Comparison of ENCODE assay signal across 8 mouse cellular contexts in genomic region chr5:25499423-25500398, GRCm38 (mm10). TPM values are rescaled to one million over a fixed set of nuclear protein-coding genes. Genes with fewer than 3 reads are reported as not detected.
A peak's percentile ranks its signal among the peaks of the same experiment; 100 is the strongest.
DNase-seq lines count a peak whose midpoint lies in the region; ATAC-seq and TF ChIP-seq lines count a peak whose summit lies in the region.

No protein-coding gene starts in this region.

- TF ChIP-seq CTCF in gastrocnemius, adult 2 months (IDR thresholded peaks at IDR 0.05), result no peak

- peak; percentile 99 for DNase-seq in ZHBTc4 (ENCODE audit: low read depth, low spot score)
- peak; percentile 99 for DNase-seq in gastrocnemius, adult 2 months
- DNase-seq in induced T-regulatory cell, adult 2 months (ENCODE audit: low read depth), result peak; percentile 96
- peak; percentile 93 to 97 for DNase-seq in left cerebral cortex, adult 9 months (ENCODE audit: low spot score in 2 of 2)
- peak; percentile 99 for DNase-seq in right cerebral cortex, postnatal 14 days
- DNase-seq in urinary bladder, postnatal 36 days (ENCODE audit: low spot score in 2 of 2), result peak; percentile 96

- peak overlapping the region; percentile 100 for H3K27ac ChIP-seq in gastrocnemius, adult 2 months

- H3K4me3 ChIP-seq in gastrocnemius, adult 2 months, result peak overlapping the region; percentile 94

- ATAC-seq in common myeloid progenitor, adult 5-6 weeks (replicated peaks; ENCODE audit: low read depth, poor library complexity, severe bottlenecking), result peak; percentile 73
- ATAC-seq in megakaryocyte progenitor cell, adult 5-6 weeks (replicated peaks; ENCODE audit: poor library complexity), result peak; percentile 73

- intact Hi-C loops in gastrocnemius, adult 2 months (cut with DNase I), result loop anchor here (1.0 to 5.0 kb wide), 3 partner anchors 30 to 77 kb away; no protein-coding TSS in a partner anchor

RNA-seq across cellular contexts. Expression of gene Kmt2c, which starts 1.1 kb away (rescaled TPM):
- total RNA-seq in common myeloid progenitor, adult 5-6 weeks (2017), result 48.4 and 59.7 TPM in 2 replicates
- total RNA-seq in gastrocnemius, adult 2 months (2021), result 10 to 100 TPM; 41.6 to 42.3 TPM
- total RNA-seq in megakaryocyte progenitor cell, adult 5-6 weeks (2015), result 34.8 and 47.3 TPM in 2 replicates
- 20.2 and 31.9 TPM in 2 replicates for total RNA-seq in megakaryocyte progenitor cell, adult 5-6 weeks (2017)

RNA-seq across cellular contexts. Expression of gene Cct8l1, which starts 16.2 kb away (rescaled TPM):
- total RNA-seq in common myeloid progenitor, adult 5-6 weeks (2017), result not detected in 2 replicates
- under 1 TPM in 1 of 2 experiments, not detected in 1; 0.14 TPM for total RNA-seq in gastrocnemius, adult 2 months (2021)
- not detected in 2 replicates for total RNA-seq in megakaryocyte progenitor cell, adult 5-6 weeks (2015)
- total RNA-seq in megakaryocyte progenitor cell, adult 5-6 weeks (2017), result not detected in 2 replicates

Comparison
In these comparisons a context has a peak if more than half of its experiments do, and no peak if none do; other contexts are left out.
1. Peak in every context shown above with its lines: DNase-seq, ATAC-seq, H3K4me3 ChIP-seq and H3K27ac ChIP-seq.